In genomic region chr9:53910331-53910730, GRCm38 (mm10) we compare ENCODE assay signal across 26 mouse cellular contexts.
DNase-seq lines count a peak whose midpoint lies in the region; ATAC-seq lines count a peak whose summit lies in the region.
"Had no signal": no experiment of that assay in that cellular context is flagged by ENCODE, and none has a peak within 500 bp of the region (broad histone marks: within the 10 kb centered on the region; RNA-seq: fewer than 3 reads in every experiment).

No protein-coding gene starts in this region.

- WGBS in hindbrain, embryonic 15.5 days: 74% methylated on average over 5 of the region's 5 CpGs
- WGBS in hindbrain, embryonic 11.5 days: 93% methylated on average over 5 of the region's 5 CpGs
- 89% methylated on average over 5 of the region's 5 CpGs for WGBS in midbrain, embryonic 13.5 days
- WGBS in midbrain, embryonic 11.5 days: 95% methylated on average over 5 of the region's 5 CpGs
- WGBS in midbrain, embryonic 15.5 days: 74% methylated on average over 5 of the region's 5 CpGs

- H3K4me1 ChIP-seq in hindbrain, embryonic 15.5 days (replicated peaks): peaks cover 12% of the 10 kb centered on the region
- no peaks in the 10 kb centered on the region for H3K4me1 ChIP-seq in hindbrain, embryonic 11.5 days (replicated peaks; ENCODE audit: control insufficient read depth, insufficient read depth, low read length)
- 0 out of 2 replicates have a peak, but pooled peaks cover 4% of the 10 kb centered on the region for H3K4me1 ChIP-seq in midbrain, embryonic 13.5 days (replicated peaks)
- no peaks in the 10 kb centered on the region for H3K4me1 ChIP-seq in midbrain, embryonic 11.5 days (ENCODE audit: control insufficient read depth, insufficient read depth, low read length)
- 0 out of 2 replicates have a peak, but pooled peaks cover 2% of the 10 kb centered on the region for H3K4me1 ChIP-seq in midbrain, embryonic 15.5 days
- H3K4me1 ChIP-seq: embryonic facial prominence, embryonic 13.5 days; heart, embryonic 13.5 days; limb, embryonic 15.5 days; liver, embryonic 15.5 days; lung, embryonic 15.5 days; megakaryocyte, embryonic 14.5 days; stomach, embryonic 15.5 days had no signal

- DNase-seq in cerebellum, postnatal 10 days: peak; percentile 18 to 31
- no peak for DNase-seq in cerebellum, adult 11-12 months
- DNase-seq in hindbrain, embryonic 11.5 days (ENCODE audit: low spot score): no peak
- DNase-seq in midbrain, embryonic 11.5 days (ENCODE audit: low spot score, missing footprints): no peak
- no peak for DNase-seq in heart, postnatal 14 days
- DNase-seq: adrenal gland, postnatal 10 days; gastrocnemius, postnatal 36 days; heart, adult 2 months; kidney, adult 2 months; lung, postnatal 36 days; right cerebral cortex, postnatal 4 days; thymus, adult 18-20 months; thymus, postnatal 36 days had no signal

- H3K27me3 ChIP-seq in hindbrain, embryonic 15.5 days: no peaks in the 10 kb centered on the region
- no peaks in the 10 kb centered on the region for H3K27me3 ChIP-seq in hindbrain, embryonic 11.5 days (ENCODE audit: control insufficient read depth, insufficient read depth, low read length)
- no peaks in the 10 kb centered on the region for H3K27me3 ChIP-seq in midbrain, embryonic 13.5 days
- no peaks in the 10 kb centered on the region for H3K27me3 ChIP-seq in midbrain, embryonic 11.5 days (ENCODE audit: control insufficient read depth, insufficient read depth, low read length)
- no peaks in the 10 kb centered on the region for H3K27me3 ChIP-seq in midbrain, embryonic 15.5 days (replicated peaks)
- H3K27me3 ChIP-seq: embryonic facial prominence, embryonic 13.5 days; heart, embryonic 13.5 days; limb, embryonic 15.5 days; liver, embryonic 15.5 days; lung, embryonic 15.5 days; megakaryocyte, embryonic 14.5 days; stomach, embryonic 15.5 days had no signal

- no peak overlapping the region for H3K4me2 ChIP-seq in hindbrain, embryonic 15.5 days
- no peak overlapping the region for H3K4me2 ChIP-seq in hindbrain, embryonic 11.5 days (replicated peaks; ENCODE audit: low read depth, low read length)
- no peak overlapping the region for H3K4me2 ChIP-seq in midbrain, embryonic 13.5 days (replicated peaks)
- H3K4me2 ChIP-seq in midbrain, embryonic 11.5 days: no peak overlapping the region
- H3K4me2 ChIP-seq in midbrain, embryonic 15.5 days: no peak overlapping the region
- H3K4me2 ChIP-seq: embryonic facial prominence, embryonic 13.5 days; heart, embryonic 13.5 days; limb, embryonic 15.5 days; liver, embryonic 15.5 days; lung, embryonic 15.5 days; stomach, embryonic 15.5 days had no signal

- H3K36me3 ChIP-seq in hindbrain, embryonic 15.5 days: no peaks in the 10 kb centered on the region
- H3K36me3 ChIP-seq in hindbrain, embryonic 11.5 days (ENCODE audit: control insufficient read depth, insufficient read depth, low read length): no peaks in the 10 kb centered on the region
- no peaks in the 10 kb centered on the region for H3K36me3 ChIP-seq in midbrain, embryonic 13.5 days
- no peaks in the 10 kb centered on the region for H3K36me3 ChIP-seq in midbrain, embryonic 11.5 days (ENCODE audit: control insufficient read depth, insufficient read depth, low read length)
- no peaks in the 10 kb centered on the region; the same call in 1 of the 2 replicates for H3K36me3 ChIP-seq in midbrain, embryonic 15.5 days (replicated peaks)
- H3K36me3 ChIP-seq: embryonic facial prominence, embryonic 13.5 days; heart, embryonic 13.5 days; limb, embryonic 15.5 days; liver, embryonic 15.5 days; lung, embryonic 15.5 days; stomach, embryonic 15.5 days had no signal

- no peak overlapping the region for H3K9ac ChIP-seq in hindbrain, embryonic 15.5 days
- H3K9ac ChIP-seq in hindbrain, embryonic 11.5 days (ENCODE audit: low read depth, low read length): no peak overlapping the region
- no peak overlapping the region for H3K9ac ChIP-seq in midbrain, embryonic 13.5 days (replicated peaks)
- no peak overlapping the region for H3K9ac ChIP-seq in midbrain, embryonic 11.5 days (ENCODE audit: low read length)
- no peak overlapping the region for H3K9ac ChIP-seq in midbrain, embryonic 15.5 days
- H3K9ac ChIP-seq: embryonic facial prominence, embryonic 13.5 days; heart, embryonic 13.5 days; limb, embryonic 15.5 days; liver, embryonic 15.5 days; lung, embryonic 15.5 days; stomach, embryonic 15.5 days had no signal

- H3K4me3 ChIP-seq in hindbrain, embryonic 15.5 days: no peak overlapping the region
- H3K4me3 ChIP-seq in hindbrain, embryonic 11.5 days (ENCODE audit: low read depth, low read length): no peak overlapping the region
- H3K4me3 ChIP-seq in midbrain, embryonic 13.5 days (replicated peaks): no peak overlapping the region
- H3K4me3 ChIP-seq in midbrain, embryonic 11.5 days (ENCODE audit: low read depth, low read length): no peak overlapping the region
- H3K4me3 ChIP-seq in midbrain, embryonic 15.5 days: no peak overlapping the region
- H3K4me3 ChIP-seq: embryonic facial prominence, embryonic 13.5 days; heart, adult 2 months; heart, embryonic 13.5 days; limb, embryonic 15.5 days; liver, embryonic 15.5 days; lung, embryonic 15.5 days; megakaryocyte, embryonic 14.5 days; stomach, embryonic 15.5 days had no signal

- no peak for ATAC-seq in hindbrain, embryonic 15.5 days (ENCODE audit: low FRiP score, low read depth)
- ATAC-seq in hindbrain, embryonic 11.5 days (ENCODE audit: low FRiP score): no peak
- ATAC-seq in midbrain, embryonic 13.5 days: no peak
- ATAC-seq in midbrain, embryonic 11.5 days (ENCODE audit: low FRiP score): no peak
- no peak for ATAC-seq in midbrain, embryonic 15.5 days (replicated peaks)
- ATAC-seq: forebrain, embryonic 14.5 days; inflammation-experienced regulatory T-cells, adult 6 months had no signal

- intact Hi-C loops in heart, postnatal 14 days (cut with DNase I): no loop called here

- peak overlapping the region; percentile 26 for H3K27ac ChIP-seq in hindbrain, embryonic 15.5 days (replicated peaks)
- H3K27ac ChIP-seq in hindbrain, embryonic 11.5 days (ENCODE audit: low read depth, low read length): no peak overlapping the region
- 0 out of 2 replicates have a peak overlapping the region, but pooled peaks have one; percentile 25 for H3K27ac ChIP-seq in midbrain, embryonic 13.5 days
- no peak overlapping the region for H3K27ac ChIP-seq in midbrain, embryonic 11.5 days (ENCODE audit: low read depth, low read length)
- peak overlapping the region; percentile 34; the same call in 1 of the 2 replicates for H3K27ac ChIP-seq in midbrain, embryonic 15.5 days
- H3K27ac ChIP-seq: embryonic facial prominence, embryonic 13.5 days; heart, adult 2 months; heart, embryonic 13.5 days; kidney, postnatal 0 days; limb, embryonic 15.5 days; liver, embryonic 15.5 days; lung, embryonic 15.5 days; stomach, embryonic 15.5 days had no signal

- no peaks in the 10 kb centered on the region for H3K9me3 ChIP-seq in hindbrain, embryonic 15.5 days
- no peaks in the 10 kb centered on the region for H3K9me3 ChIP-seq in hindbrain, embryonic 11.5 days (ENCODE audit: control insufficient read depth, low read length)
- H3K9me3 ChIP-seq in midbrain, embryonic 13.5 days: no peaks in the 10 kb centered on the region
- no peaks in the 10 kb centered on the region for H3K9me3 ChIP-seq in midbrain, embryonic 11.5 days (ENCODE audit: control insufficient read depth, low read length)
- H3K9me3 ChIP-seq in midbrain, embryonic 15.5 days: no peaks in the 10 kb centered on the region
- H3K9me3 ChIP-seq: embryonic facial prominence, embryonic 13.5 days; heart, embryonic 13.5 days; limb, embryonic 15.5 days; liver, embryonic 15.5 days; lung, embryonic 15.5 days; megakaryocyte, embryonic 14.5 days; stomach, embryonic 15.5 days had no signal

Comparison
In these comparisons a context has a peak if more than half of its experiments do, and no peak if none do; other contexts are left out.
1. DNase-seq: peak in cerebellum, postnatal 10 days (2 of 2); none in cerebellum, adult 11-12 months (single experiment), hindbrain, embryonic 11.5 days (single experiment), midbrain, embryonic 11.5 days (single experiment) and heart, postnatal 14 days (0 of 2).
2. H3K27ac ChIP-seq: peak in hindbrain, embryonic 15.5 days (single experiment), midbrain, embryonic 13.5 days (single experiment) and midbrain, embryonic 15.5 days (single experiment); none in hindbrain, embryonic 11.5 days (single experiment) and midbrain, embryonic 11.5 days (single experiment).